Mouse (Mus musculus) bone marrow macrophage, adult 2 months (primary cell): ENCODE data around the gene Creg1. TPM values are rescaled to one million over a fixed set of nuclear protein-coding genes. Genes with fewer than 3 reads are reported as not detected.

Experiments
- H3K27ac ChIP-seq: 2 replicates; pipeline ENCODE4 v1.5.1; 2012; ENCODE audit warnings: low read depth, low read length; ENCODE audit not compliant: insufficient read depth
- H3K4me1 ChIP-seq: 2 replicates; pipeline ENCODE4 v1.6.1; 2012; ENCODE audit warnings: low read length; ENCODE audit not compliant: control insufficient read depth, insufficient read depth
- H3K4me3 ChIP-seq: 2 replicates; pipeline ENCODE4 v1.5.1; 2012; ENCODE audit warnings: mild to moderate bottlenecking, low read length, moderate library complexity; ENCODE audit not compliant: insufficient read depth
- CTCF ChIP-seq: IDR thresholded peaks from 2 replicates; pipeline ENCODE4 v1.5.1; 2012; ENCODE audit warnings: low read depth, mild to moderate bottlenecking, low read length, moderate library complexity
- POLR2A ChIP-seq: IDR thresholded peaks from 2 replicates; pipeline ENCODE4 v1.6.1; 2012; ENCODE audit warnings: mild to moderate bottlenecking, low read depth, low read length, borderline replicate concordance
- polyA plus RNA-seq: library from polyadenylated mRNA; stranded (reverse); fragments of >200 nt; gene quantifications from 2 replicates; pipeline ENCODE4 v1.2.4, GENCODE M21; 2012; ENCODE audit not compliant: missing spikeins, insufficient read depth, insufficient read length

The Creg1 gene
- polyA plus RNA-seq, 1 experiment: 906 TPM

GRCm38 (mm10) chr1:165804133-165804532, 40.6 kb downstream of the Creg1 start:
- no peak overlapping the region for H3K4me3 ChIP-seq
- H3K4me1 ChIP-seq: no peaks in the 10 kb centered on the region
- TF ChIP-seq POLR2A (no peak), CTCF (no peak)
- no peak overlapping the region for H3K27ac ChIP-seq

GRCm38 (mm10) chr1:165810633-165811032, 47.1 kb downstream of the Creg1 start:
- no peaks in the 10 kb centered on the region for H3K4me1 ChIP-seq
- TF ChIP-seq POLR2A (no peak), CTCF (no peak)
- no peak overlapping the region for H3K27ac ChIP-seq
- no peak overlapping the region for H3K4me3 ChIP-seq

- no peaks in the 10 kb centered on the region for H3K4me1 ChIP-seq
- no peak overlapping the region for H3K4me3 ChIP-seq
- no peak overlapping the region for H3K27ac ChIP-seq
- TF ChIP-seq CTCF (no peak), POLR2A (no peak)
Observed at GRCm38 (mm10) chr1:165811170-165811569, 47.6 kb downstream of the Creg1 start.

GRCm38 (mm10) chr1:165812775-165813174, 49.2 kb downstream of the Creg1 start:
- no peak for TF ChIP-seq CTCF
- no peak for TF ChIP-seq POLR2A
- H3K4me1 ChIP-seq: no peaks in the 10 kb centered on the region
- H3K4me3 ChIP-seq: no peak overlapping the region
- H3K27ac ChIP-seq: no peak overlapping the region

- H3K4me3 ChIP-seq: no peak overlapping the region
- no peak overlapping the region for H3K27ac ChIP-seq
- no peaks in the 10 kb centered on the region for H3K4me1 ChIP-seq
- TF ChIP-seq CTCF (no peak), POLR2A (no peak)
Observed at GRCm38 (mm10) chr1:165814116-165814515, 50.6 kb downstream of the Creg1 start.

- Histone ChIP-seq H3K27ac (no peak overlapping the region), H3K4me1 (no peaks in the 10 kb centered on the region)
Observed at GRCm38 (mm10) chr1:165814521-165815278, 51.2 kb downstream of the Creg1 start.

GRCm38 (mm10) chr1:165816391-165816790, 52.8 kb downstream of the Creg1 start:
- Histone ChIP-seq H3K4me3 (no peak overlapping the region), H3K4me1 (no peaks in the 10 kb centered on the region), H3K27ac (no peak overlapping the region)
- TF ChIP-seq CTCF: no peak

More at GRCm38 (mm10) chr1:165814521-165815278, 51.2 kb downstream of the Creg1 start:
- no peak overlapping the region for H3K4me3 ChIP-seq
- TF ChIP-seq POLR2A: no peak
- no peak for TF ChIP-seq CTCF

GRCm38 (mm10) chr1:165817264-165817663, 53.7 kb downstream of the Creg1 start:
- Histone ChIP-seq H3K27ac (no peak overlapping the region), H3K4me3 (no peak overlapping the region), H3K4me1 (no peaks in the 10 kb centered on the region)
- TF ChIP-seq CTCF: no peak
- TF ChIP-seq POLR2A: no peak

GRCm38 (mm10) chr1:165818145-165818860, 54.8 kb downstream of the Creg1 start:
- TF ChIP-seq POLR2A (no peak), CTCF (no peak)
- Histone ChIP-seq H3K27ac (no peak overlapping the region), H3K4me3 (no peak overlapping the region), H3K4me1 (no peaks in the 10 kb centered on the region)

GRCm38 (mm10) chr1:165819147-165819546, 55.6 kb downstream of the Creg1 start:
- Histone ChIP-seq H3K27ac (no peak overlapping the region), H3K4me3 (no peak overlapping the region), H3K4me1 (no peaks in the 10 kb centered on the region)
- no peak for TF ChIP-seq CTCF
- no peak for TF ChIP-seq POLR2A
